Mouse (Mus musculus) megakaryocyte-erythroid progenitor cell, adult 5-6 weeks (primary cell): ENCODE data around the gene Mylpf. TPM values are rescaled to one million over a fixed set of nuclear protein-coding genes. Genes with fewer than 3 reads are reported as not detected.
"Not testable (repeated sequence)": the region's sequence is repeated elsewhere in the genome, so short reads cannot be mapped to it uniquely, and the experiment has no call there.

Experiments
- ATAC-seq: replicated peaks from 2 replicates; pipeline ENCODE4 v1.8.0; 2016; ENCODE audit warnings: mild to moderate bottlenecking, inconsistent platforms; ENCODE audit not compliant: severe bottlenecking, poor library complexity, low FRiP score, low TSS enrichment
- total RNA-seq, 2 experiments: library from RNA; stranded (forward) in 1 of 2; stranded (reverse) in 1 of 2; fragments of 200-1000, 215-1000 nt in 1 of 2; fragments of >200 nt in 1 of 2; fragmentation: Nextera tagmentation in 1 of 2; gene quantifications; 2 replicates each; pipeline ENCODE4 v1.2.3; 2014 to 2017

Gene Mylpf
- total RNA-seq (2014; fragmentation: Nextera tagmentation) (36.1 and 48.6 TPM in 2 replicates), total RNA-seq (2017) (22.2 and 30.8 TPM in 2 replicates)

- peak; percentile 85 for ATAC-seq
Observed at GRCm38 (mm10) chr7:127208553-127209438, at the start of gene Mylpf. Mylpf (plus strand) TSS chr7:127208890.

- no peak for ATAC-seq
Observed at GRCm38 (mm10) chr7:127162546-127162945, 46.1 kb upstream of the Mylpf start.

- no peak for ATAC-seq
Observed at GRCm38 (mm10) chr7:127164002-127164401, 44.7 kb upstream of the Mylpf start.

- no peak for ATAC-seq
Observed at GRCm38 (mm10) chr7:127165607-127166493, 42.8 kb upstream of the Mylpf start.

- no peak for ATAC-seq
Observed at GRCm38 (mm10) chr7:127166501-127166900, 42.2 kb upstream of the Mylpf start.

GRCm38 (mm10) chr7:127176937-127177336 is 31.8 kb upstream of the Mylpf start:
- ATAC-seq = no peak

- no peak for ATAC-seq
Observed at GRCm38 (mm10) chr7:127180783-127181182, 27.9 kb upstream of the Mylpf start.

GRCm38 (mm10) chr7:127181724-127182123 is 27.0 kb upstream of the Mylpf start:
- ATAC-seq = not testable (repeated sequence)

- ATAC-seq = peak; percentile 85
Observed at GRCm38 (mm10) chr7:127183345-127183744, 25.3 kb upstream of the Mylpf start.

- peak; percentile 75 for ATAC-seq
Observed at GRCm38 (mm10) chr7:127183828-127184227, 24.9 kb upstream of the Mylpf start.

GRCm38 (mm10) chr7:127184720-127185119 is 24.0 kb upstream of the Mylpf start:
- ATAC-seq = no peak

GRCm38 (mm10) chr7:127185601-127186000 is 23.1 kb upstream of the Mylpf start:
- ATAC-seq = peak; percentile 43

GRCm38 (mm10) chr7:127187351-127187750 is 21.3 kb upstream of the Mylpf start:
- no peak for ATAC-seq

- no peak for ATAC-seq
Observed at GRCm38 (mm10) chr7:127188305-127189276, 20.1 kb upstream of the Mylpf start.

- ATAC-seq = no peak
Observed at GRCm38 (mm10) chr7:127190672-127191071, 18.0 kb upstream of the Mylpf start.

- no peak for ATAC-seq
Observed at GRCm38 (mm10) chr7:127192989-127193388, 15.7 kb upstream of the Mylpf start.

- ATAC-seq = no peak
Observed at GRCm38 (mm10) chr7:127194011-127194632, 14.6 kb upstream of the Mylpf start.

GRCm38 (mm10) chr7:127194633-127195029 is 14.1 kb upstream of the Mylpf start:
- ATAC-seq = no peak
